Mouse (Mus musculus) myocyte (in vitro differentiated cells): ENCODE data around the gene Ccdc88a. TPM values are rescaled to one million over a fixed set of nuclear protein-coding genes. Genes with fewer than 3 reads are reported as not detected.

Experiments
- H3K27me3 ChIP-seq: one replicate; pipeline ENCODE4 v1.6.1; 2011; ENCODE audit not compliant: control insufficient read depth, insufficient read depth, insufficient read length
- H3K36me3 ChIP-seq: one replicate; pipeline ENCODE4 v1.6.1; 2011; ENCODE audit not compliant: control insufficient read depth, insufficient read depth
- H3K4me2 ChIP-seq: one replicate; pipeline ENCODE4 v1.6.1; 2011; ENCODE audit warnings: low read depth, control low read depth
- H3K4me3 ChIP-seq: one replicate; pipeline ENCODE4 v1.5.1; 2011; ENCODE audit warnings: mild to moderate bottlenecking, control low read depth, moderate library complexity
- H3K79me2 ChIP-seq: one replicate; pipeline ENCODE4 v1.6.1; 2011; ENCODE audit not compliant: control insufficient read depth, insufficient read depth
- H3ac ChIP-seq: one replicate; pipeline ENCODE4 v1.6.1; 2011; ENCODE audit not compliant: control insufficient read depth, insufficient read length
- CEBPB ChIP-seq: IDR thresholded peaks from 2 replicates; pipeline ENCODE4 v1.6.1; 2011; ENCODE audit warnings: mild to moderate bottlenecking, moderate library complexity; ENCODE audit not compliant: poor library complexity, insufficient read depth, severe bottlenecking
- E2F4 ChIP-seq: IDR thresholded peaks from one replicate; pipeline ENCODE4 v1.6.1; 2011; ENCODE audit warnings: mild to moderate bottlenecking, control low read depth, moderate library complexity; ENCODE audit not compliant: insufficient read depth
- MAX ChIP-seq: IDR thresholded peaks from one replicate; pipeline ENCODE4 v1.6.1; 2011; ENCODE audit warnings: low read depth, mild to moderate bottlenecking, control low read depth
- MYOD1 ChIP-seq, 3 experiments: IDR thresholded peaks; one replicate each; pipeline ENCODE4 v1.6.1; 2011; ENCODE audit warnings: control low read depth in 2 of 3, low read depth in 2 of 3, mild to moderate bottlenecking in 2 of 3, moderate library complexity in 1 of 3; ENCODE audit not compliant: insufficient read length in 2 of 3, control insufficient read depth in 1 of 3
- MYOG ChIP-seq, 3 experiments: IDR thresholded peaks; one replicate each; pipeline ENCODE4 v1.6.1; 2011; ENCODE audit warnings: control low read depth in 2 of 3, low read depth in 2 of 3, mild to moderate bottlenecking in 2 of 3; ENCODE audit not compliant: insufficient read length in 2 of 3, control insufficient read depth in 1 of 3, insufficient read depth in 1 of 3
- POLR2A ChIP-seq: IDR thresholded peaks from one replicate; pipeline ENCODE4 v1.6.1; 2011; ENCODE audit warnings: low read depth, mild to moderate bottlenecking, control low read depth, moderate library complexity; ENCODE audit not compliant: insufficient read length
- POLR2AphosphoS2 ChIP-seq: IDR thresholded peaks from one replicate; pipeline ENCODE4 v1.6.1; 2011; ENCODE audit warnings: low read depth, control low read depth; ENCODE audit not compliant: insufficient read length
- REST ChIP-seq: IDR thresholded peaks from one replicate; pipeline ENCODE4 v1.6.1; 2011; ENCODE audit warnings: mild to moderate bottlenecking, control low read depth, moderate library complexity; ENCODE audit not compliant: insufficient read depth, insufficient read length
- SRF ChIP-seq: IDR thresholded peaks from one replicate; pipeline ENCODE4 v1.6.1; 2011; ENCODE audit warnings: low read depth; ENCODE audit not compliant: control insufficient read depth, insufficient read length
- TCF12 ChIP-seq: IDR thresholded peaks from one replicate; pipeline ENCODE4 v1.6.1; 2011; ENCODE audit warnings: mild to moderate bottlenecking, control low read depth; ENCODE audit not compliant: poor library complexity, insufficient read depth, severe bottlenecking
- TCF3 ChIP-seq: IDR thresholded peaks from one replicate; pipeline ENCODE4 v1.6.1; 2011; ENCODE audit warnings: low read depth, control low read depth; ENCODE audit not compliant: insufficient read length
- USF1 ChIP-seq: IDR thresholded peaks from one replicate; pipeline ENCODE4 v1.6.1; 2011; ENCODE audit warnings: low read depth, mild to moderate bottlenecking, control low read depth, moderate library complexity
- polyA plus RNA-seq: library from polyadenylated mRNA; unstranded; fragments of >200 nt; fragmentation: generic; extraction: Trizol; gene quantifications from one replicate; pipeline ENCODE4 v1.2.1, GENCODE M21; 2012; ENCODE audit warnings: missing spikeins

Ccdc88a gene
- polyA plus RNA-seq = 3.0 TPM

DNA sequence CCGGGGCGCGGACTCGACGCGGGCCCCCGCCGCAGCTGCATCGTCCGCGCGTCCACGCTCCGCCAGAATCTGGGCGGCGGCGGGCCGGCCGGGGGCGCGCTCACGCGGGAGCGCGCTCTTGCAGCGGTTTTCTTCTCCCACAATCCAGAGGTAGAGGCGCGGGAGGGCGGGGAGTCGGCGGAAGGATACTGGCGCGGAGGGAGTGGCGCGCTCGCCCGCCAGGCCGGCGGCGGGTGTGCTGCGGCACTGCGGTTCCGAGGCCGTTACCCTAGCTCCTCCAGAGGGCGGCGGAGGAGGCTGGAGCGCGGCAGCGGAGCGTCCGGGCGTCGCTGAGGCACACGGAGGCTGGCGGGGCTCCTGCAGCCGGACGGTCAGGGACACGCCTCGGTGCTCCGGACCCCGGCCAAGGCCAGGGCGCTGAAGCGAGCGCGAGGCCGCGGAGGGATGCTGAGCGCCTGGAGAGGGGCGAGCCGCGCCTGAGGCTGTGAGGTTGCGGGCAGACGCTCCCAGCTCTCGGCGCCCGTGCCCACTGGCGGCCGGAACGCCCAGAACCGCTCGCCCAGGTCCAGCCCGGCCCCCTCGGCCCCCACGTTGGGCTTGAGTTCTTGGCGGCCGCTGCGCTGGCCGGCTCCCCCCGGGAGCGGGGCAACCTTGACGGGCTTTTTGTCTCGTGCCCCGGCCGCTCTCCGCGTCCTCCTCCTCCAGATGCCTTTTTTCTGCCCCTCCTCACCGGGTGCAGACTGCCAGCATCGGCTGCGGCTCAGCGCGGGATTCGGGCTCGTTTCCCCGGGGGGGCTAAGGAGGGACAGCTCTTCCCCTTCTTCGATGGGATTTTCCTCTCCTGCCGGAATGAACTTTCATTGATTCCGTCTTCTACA is at the start of gene Ccdc88a:
Ccdc88a (plus strand) TSS at position 263 of the 878 bp plus-strand sequence.
- Histone ChIP-seq H3K4me3 (peak within 1 kb of the TSS; percentile 74), H3K79me2 (peaks cover 37% of the 10 kb centered on the region), H3K4me2 (peak within 1 kb of the TSS; percentile 73), H3K27me3 (no peaks in the 10 kb centered on the region), H3K36me3 (no peaks in the 10 kb centered on the region), H3ac (peak within 1 kb of the TSS; percentile 84)
- TF ChIP-seq REST (peak; percentile 51), MAX (no peak), TCF12 (no peak), MYOD1 (IDR thresholded peaks at IDR 0.05; ENCODE audit: control insufficient read depth in 1 of 3, insufficient read length in 2 of 3, low read depth in 2 of 3) (peak in 2 of 3 experiments; percentile 13 to 66), POLR2A (peak; percentile 98), TCF3 (no peak), SRF (peak; percentile 56), MYOG (IDR thresholded peaks at IDR 0.05; ENCODE audit: control insufficient read depth in 1 of 3, insufficient read depth in 1 of 3, insufficient read length in 2 of 3, low read depth in 2 of 3) (peak in 2 of 3 experiments; percentile 54 to 55), CEBPB (no peak), POLR2AphosphoS2 (peak; percentile 98), USF1 (no peak), E2F4 (peak; percentile 76)

DNA sequence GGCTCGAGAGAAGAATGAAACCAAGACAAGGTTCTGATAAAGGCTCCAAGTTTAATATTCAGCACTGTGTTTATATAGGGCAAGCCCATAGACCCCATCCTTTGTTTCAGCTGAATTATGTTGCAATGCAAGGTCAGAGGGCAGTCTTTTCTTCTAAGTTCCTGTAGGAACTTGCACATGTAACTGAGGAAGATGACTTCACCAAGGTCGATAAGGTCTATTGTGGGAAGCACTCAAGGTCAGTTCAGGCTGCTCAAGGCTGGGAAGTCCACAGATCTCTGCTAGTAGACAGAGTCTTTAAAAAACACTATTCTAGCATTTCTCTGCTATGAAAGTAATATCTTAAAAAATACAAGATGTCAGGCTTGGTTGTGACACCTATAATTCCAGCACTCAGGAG is 38.0 kb upstream of the Ccdc88a start:
- Histone ChIP-seq H3K4me3 (no peak overlapping the region), H3K79me2 (no peaks in the 10 kb centered on the region), H3K4me2 (no peak overlapping the region), H3K27me3 (no peaks in the 10 kb centered on the region), H3ac (no peak overlapping the region), H3K36me3 (no peaks in the 10 kb centered on the region)
- TF ChIP-seq MYOD1 (IDR thresholded peaks at IDR 0.05; ENCODE audit: control insufficient read depth in 1 of 3, insufficient read length in 2 of 3, low read depth in 2 of 3) = no peak
- TF ChIP-seq MYOG (IDR thresholded peaks at IDR 0.05; ENCODE audit: control insufficient read depth in 1 of 3, insufficient read depth in 1 of 3, insufficient read length in 2 of 3, low read depth in 2 of 3) = no peak

DNA sequence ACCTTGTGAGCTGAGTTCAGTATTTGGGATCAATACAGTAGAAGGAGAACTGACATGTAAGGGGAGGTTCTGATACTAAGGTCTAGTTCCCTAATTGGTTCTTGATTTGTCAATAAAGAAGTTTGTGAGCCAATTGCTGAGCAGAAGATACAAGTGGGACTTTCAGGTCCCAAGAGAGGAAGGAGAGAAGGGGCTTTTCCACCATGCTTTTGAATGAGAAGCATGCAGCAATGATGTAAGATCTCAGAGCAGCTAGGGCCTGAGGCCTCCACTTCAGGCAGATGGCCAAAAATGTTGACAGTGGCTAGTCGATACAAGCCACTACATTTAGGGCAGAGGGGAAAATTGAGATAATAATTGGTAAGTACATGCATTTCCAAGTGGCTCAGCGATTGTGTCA is 32.2 kb upstream of the Ccdc88a start:
- no peak overlapping the region for H3K4me3 ChIP-seq
- no peak overlapping the region for H3K4me2 ChIP-seq
- no peak overlapping the region for H3ac ChIP-seq
- TF ChIP-seq CEBPB = no peak
- TF ChIP-seq E2F4 = no peak
- TF ChIP-seq POLR2AphosphoS2 = no peak
- TF ChIP-seq SRF = no peak
- no peak for TF ChIP-seq MYOG (IDR thresholded peaks at IDR 0.05; ENCODE audit: control insufficient read depth in 1 of 3, insufficient read depth in 1 of 3, insufficient read length in 2 of 3, low read depth in 2 of 3)
- no peak for TF ChIP-seq USF1
- no peak for TF ChIP-seq REST
- no peak for TF ChIP-seq TCF12
- no peak for TF ChIP-seq TCF3
- TF ChIP-seq POLR2A = no peak
- no peak for TF ChIP-seq MAX
- TF ChIP-seq MYOD1 (IDR thresholded peaks at IDR 0.05; ENCODE audit: control insufficient read depth in 1 of 3, insufficient read length in 2 of 3, low read depth in 2 of 3) = no peak
- no peaks in the 10 kb centered on the region for H3K27me3 ChIP-seq
- no peaks in the 10 kb centered on the region for H3K36me3 ChIP-seq
- H3K79me2 ChIP-seq = no peaks in the 10 kb centered on the region

DNA sequence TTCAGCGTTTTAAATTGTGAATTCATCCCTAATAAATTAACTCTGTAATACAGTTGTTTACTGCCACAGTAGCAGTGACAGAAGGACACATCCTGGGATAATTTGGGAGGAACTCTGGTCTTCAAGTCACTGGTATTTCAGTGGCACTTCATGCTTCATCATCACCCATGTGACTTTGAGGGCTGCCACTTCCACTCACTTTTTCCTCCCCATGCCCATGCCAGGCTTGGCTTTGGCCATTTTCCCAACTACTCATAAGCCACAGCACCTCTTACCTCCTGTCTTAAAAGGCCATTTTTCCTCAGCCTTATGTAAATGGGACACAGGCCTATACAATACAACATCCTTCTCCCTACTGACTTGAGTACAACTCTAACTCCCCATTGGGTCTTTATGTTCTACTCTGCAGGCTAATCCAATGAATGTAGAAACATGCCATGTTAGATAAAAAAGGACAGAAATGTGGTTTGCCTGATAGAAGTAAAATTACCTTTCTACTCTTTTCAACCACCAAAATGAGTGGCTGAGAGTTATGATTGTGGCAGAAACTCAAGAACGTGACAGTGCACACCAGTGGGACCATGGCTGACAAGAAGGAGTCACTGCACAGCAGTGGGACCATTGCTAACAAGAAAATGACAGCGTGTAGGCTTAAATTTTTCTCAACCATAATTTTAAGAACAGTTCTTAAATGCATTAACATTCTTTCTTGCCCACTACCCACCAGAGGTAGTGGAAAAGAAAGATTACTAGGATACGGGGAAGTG is 28.4 kb upstream of the Ccdc88a start:
- Histone ChIP-seq H3K27me3 (no peaks in the 10 kb centered on the region), H3K4me2 (no peak overlapping the region), H3K36me3 (no peaks in the 10 kb centered on the region), H3ac (no peak overlapping the region), H3K4me3 (no peak overlapping the region), H3K79me2 (no peaks in the 10 kb centered on the region)
- no peak for TF ChIP-seq USF1
